Mouse (Mus musculus): Measurements from ENCODE around the gene Taar8c. TPM values are rescaled to one million over a fixed set of nuclear protein-coding genes. Genes with fewer than 3 reads are reported as not detected.
A peak's percentile ranks its signal among the peaks of the same experiment; 100 is the strongest.
"Not testable (repeated sequence)": the region's sequence is repeated elsewhere in the genome, so short reads cannot be mapped to it uniquely, and the experiment has no call there.

Taar8c gene
- polyA plus RNA-seq (2017; shearing (Covaris generic)), result not detected

- ATAC-seq, result not testable (repeated sequence)
Observed at GRCm38 (mm10) chr10:24101812-24102211, at the start of gene Taar8c. Gene Taar8c (minus strand): TSS chr10:24101912.

DNA sequence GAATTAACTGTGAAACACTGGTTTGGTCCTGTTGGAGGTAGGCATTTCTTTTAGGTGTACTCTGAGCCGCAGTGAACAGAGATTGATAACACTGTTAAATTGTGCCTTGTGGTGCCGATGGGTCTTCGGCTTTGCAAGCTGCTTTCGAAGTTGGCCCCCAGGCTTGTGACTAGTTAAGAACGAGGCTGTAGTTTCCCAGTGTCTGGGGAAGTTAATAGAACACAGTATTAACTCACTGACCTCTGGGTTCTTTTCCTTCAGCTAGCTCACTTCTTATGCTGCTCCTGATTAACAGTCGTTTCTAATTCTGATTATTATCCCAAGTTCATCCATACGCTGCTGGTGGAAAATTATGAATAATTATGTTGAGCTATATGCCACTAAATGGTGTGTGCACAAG lies 48.4 kb upstream of the Taar8c start:
- ATAC-seq, result no peak

- ATAC-seq, result peak; percentile 94
Observed at GRCm38 (mm10) chr10:24149135-24149781, 47.5 kb upstream of the Taar8c start, which contains the start of gene Stx7. Gene Stx7 (plus strand): TSS chr10:24149302.

- ATAC-seq, result no peak
Observed at GRCm38 (mm10) chr10:24142735-24143134, 41.0 kb upstream of the Taar8c start.

DNA sequence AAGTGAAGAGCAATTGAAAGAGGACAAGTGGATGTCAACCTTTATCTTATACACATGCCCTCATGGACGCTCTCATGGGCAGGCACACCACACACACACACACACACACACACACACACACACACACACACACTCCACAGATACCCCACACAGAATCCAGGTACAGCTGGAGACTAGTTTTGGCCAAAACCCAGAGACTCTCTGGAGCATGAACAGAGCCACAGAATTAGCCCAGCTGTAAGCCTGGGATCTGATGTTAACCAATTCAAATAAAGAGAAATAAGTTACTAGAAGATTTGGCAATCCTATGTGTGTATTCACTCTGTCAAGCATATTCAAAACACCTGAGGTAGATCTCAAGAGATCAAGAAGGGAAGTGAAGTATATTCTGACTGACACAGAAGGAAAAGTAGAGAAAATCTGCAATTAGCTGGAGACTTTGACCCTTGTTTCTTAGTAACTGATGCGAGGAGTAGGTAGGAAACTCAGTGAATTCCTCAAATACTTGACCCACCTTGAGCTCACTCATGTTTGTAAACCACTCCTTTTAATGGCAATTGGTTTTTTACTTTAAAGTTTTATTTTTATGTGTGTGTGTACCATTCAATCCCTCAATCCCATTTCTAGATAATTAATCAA lies 37.0 kb upstream of the Taar8c start:
- no peak for ATAC-seq

DNA sequence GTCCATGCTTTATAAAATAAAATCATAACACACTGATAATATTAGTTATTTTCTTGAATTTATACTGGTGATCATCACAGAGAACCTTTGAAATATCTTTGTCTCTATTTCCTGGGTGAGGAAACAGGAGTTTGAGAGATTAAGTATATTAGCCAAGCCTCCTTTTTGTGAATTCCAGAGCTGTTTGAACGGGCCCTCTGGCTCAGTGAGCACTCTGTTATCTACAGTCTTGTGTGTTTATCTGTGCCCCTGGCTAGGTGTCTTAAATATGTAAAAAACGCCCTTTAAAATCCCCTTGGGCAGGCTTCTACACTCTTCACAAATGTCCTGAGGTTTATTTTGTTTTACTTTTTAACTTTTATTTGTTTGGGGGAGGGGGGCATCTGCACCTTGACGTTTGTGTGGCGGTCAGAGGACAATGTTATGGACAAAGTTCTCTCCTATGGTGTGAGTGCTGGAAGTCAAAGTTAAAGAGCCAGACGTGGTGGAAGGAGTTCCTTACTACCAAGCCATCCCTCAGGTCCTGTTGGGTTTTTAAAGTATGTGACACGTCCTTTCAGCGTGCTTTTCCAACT lies 32.4 kb upstream of the Taar8c start:
- ATAC-seq, result no peak

DNA sequence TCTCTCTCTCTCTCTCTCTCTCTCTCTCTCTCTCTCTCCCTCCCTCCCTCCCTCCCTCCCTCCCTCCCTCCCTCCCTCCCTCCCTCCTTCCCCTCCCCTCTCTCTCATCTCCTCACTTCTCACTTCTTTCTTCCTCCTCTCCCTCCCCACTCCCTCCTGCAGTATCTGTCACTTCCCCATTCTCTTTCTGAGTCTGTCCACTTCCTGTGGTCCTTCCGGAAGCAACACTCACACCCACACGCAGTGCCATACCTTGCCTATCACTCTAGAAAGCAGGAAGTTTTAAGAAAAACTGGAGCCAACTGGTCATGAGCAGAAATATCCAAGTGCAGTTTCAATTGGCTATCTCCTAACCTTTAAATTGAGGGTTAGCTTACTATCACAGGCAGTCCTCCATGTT lies 31.4 kb upstream of the Taar8c start:
- no peak for ATAC-seq

DNA sequence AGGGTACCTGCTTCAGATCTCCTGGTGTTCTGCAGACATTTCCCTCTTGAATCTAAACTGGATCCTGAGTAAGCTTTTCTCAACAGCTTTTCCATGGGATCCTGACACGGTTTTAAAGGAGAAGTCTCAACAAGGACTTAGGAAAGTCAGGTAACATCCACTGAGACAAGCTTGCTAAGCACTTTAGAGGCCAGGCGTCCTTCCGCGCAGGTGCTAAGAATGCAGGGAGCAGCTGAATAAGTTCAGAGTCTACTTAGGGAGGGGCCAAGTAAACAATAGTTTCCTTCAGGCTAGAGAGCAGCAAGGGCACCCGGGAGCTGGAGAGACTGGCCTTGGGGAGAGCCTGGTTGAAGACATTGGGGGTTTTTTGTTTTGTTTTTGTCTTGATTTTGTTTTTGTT lies 30.6 kb upstream of the Taar8c start:
- no peak for ATAC-seq

GRCm38 (mm10) chr10:24131451-24132262 lies 29.9 kb upstream of the Taar8c start:
- ATAC-seq, result peak; percentile 94

DNA sequence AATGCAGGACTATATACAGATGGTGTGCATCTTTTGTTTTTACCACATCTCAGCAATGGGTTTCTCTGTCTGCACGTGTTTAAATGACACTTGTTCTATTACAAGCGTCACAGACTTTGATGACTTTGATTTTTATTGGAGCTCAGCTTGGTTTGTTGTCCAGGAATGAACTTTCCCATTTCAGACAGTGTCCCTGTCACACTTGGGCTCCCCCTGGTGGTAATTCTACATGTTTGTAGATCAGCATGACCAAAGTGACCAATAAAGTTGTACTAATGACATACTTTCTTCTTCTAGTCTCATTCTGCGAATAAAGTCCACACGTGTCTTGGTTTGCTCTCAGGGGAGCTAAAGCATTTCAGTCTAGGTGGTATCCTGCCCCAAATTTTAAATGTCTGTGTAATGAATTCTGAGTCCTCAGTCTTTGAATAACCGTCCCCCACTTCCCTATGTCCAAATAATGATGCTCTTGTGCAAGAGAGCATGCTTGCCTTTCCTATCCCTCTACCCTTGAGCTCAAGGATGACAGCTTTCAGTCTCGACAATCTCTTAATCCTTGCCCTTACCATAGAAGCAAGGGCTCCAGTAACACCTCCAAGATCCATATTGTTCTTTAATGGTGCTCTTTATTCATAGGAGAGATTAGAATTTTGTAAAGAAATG lies 9.5 kb upstream of the Taar8c start:
- no peak for ATAC-seq

DNA sequence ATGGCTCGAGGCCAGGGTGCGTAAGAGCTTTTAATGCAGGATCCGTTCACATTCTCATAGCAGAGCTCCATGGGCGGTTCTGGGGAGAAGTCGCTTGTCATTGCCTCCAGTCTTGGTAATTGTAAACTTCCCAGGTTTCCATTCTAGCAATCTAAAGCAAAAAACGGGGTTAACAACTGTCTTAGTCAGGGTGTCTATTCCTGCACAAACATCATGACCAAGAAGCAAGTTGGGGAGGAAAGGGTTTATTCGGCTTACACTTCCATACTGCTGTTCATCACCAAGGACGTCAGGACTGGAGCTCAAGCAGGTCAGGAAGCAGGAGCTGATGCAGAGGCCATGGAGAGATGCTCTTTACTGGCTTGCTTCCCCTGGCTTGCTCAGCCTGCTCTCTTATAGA lies 7.7 kb upstream of the Taar8c start, which contains the start of gene Taar9:
Gene Taar9 (minus strand): TSS at position 101 of the 400 bp plus-strand sequence.
- ATAC-seq, result not testable (repeated sequence)

DNA sequence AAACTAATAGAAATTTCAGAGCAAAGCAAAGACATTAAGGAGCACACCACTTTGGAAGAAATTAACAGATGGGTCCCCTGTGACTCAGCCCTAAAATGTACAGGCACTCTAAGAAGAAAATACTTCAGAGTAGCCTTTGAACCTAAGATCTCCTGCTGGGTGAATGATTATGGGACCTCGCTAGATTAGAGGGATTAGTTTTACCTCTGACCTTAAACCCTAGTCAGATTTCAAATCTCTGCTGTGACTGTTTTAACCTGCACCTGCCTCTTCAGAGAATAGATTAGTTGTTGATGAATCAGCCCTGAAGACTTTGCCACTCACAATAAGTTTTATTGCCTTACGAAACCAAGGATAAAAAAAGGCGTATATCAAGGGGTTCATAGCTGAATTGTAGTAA lies 6.5 kb upstream of the Taar8c start:
- no peak for ATAC-seq

- no peak for ATAC-seq
Observed at GRCm38 (mm10) chr10:24107747-24108146, 6.0 kb upstream of the Taar8c start.

DNA sequence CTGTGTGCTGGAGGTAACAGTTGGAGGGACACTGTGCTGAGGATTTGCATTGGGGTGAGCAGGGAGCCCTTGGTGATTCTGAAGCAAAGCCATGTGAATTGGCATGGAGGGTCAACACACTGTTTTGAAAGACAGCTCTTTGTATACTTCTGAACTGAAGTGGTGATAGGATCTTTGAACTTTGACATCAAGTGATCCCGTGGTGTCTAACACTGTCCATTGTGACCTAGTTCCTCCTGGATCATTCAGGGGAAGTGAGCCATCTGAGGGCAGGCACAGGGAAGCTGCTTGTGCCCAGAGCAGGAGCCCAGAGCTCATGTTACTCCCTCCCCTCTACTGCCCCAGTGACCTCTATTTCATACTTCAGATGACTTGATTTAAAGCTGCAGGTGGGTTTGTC lies 1.6 kb upstream of the Taar8c start:
- ATAC-seq, result not testable (repeated sequence)

GRCm38 (mm10) chr10:24097010-24097409 lies 4.7 kb downstream of the Taar8c start:
- not testable (repeated sequence) for ATAC-seq

DNA sequence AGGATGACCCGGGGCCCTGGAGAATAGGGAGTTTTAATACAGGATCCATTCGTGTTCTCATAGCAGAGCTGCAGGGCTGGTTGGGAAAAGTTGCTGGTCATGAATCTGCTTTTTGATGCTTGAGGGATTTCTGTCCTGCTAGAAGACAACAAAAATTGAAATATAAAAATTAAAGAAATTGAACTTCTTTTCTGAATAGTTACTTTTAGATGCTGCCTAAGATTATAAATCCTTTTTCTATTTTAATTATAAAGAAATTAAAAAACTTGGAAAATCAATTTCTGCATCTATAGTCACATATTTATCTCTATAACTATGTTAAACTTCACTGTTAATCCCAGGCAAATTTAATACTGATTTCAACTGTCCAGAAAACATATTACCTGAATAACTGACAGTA lies 9.5 kb downstream of the Taar8c start, which contains the start of gene Taar8b:
Gene Taar8b (minus strand): TSS at position 101 of the 400 bp plus-strand sequence.
- no peak for ATAC-seq

DNA sequence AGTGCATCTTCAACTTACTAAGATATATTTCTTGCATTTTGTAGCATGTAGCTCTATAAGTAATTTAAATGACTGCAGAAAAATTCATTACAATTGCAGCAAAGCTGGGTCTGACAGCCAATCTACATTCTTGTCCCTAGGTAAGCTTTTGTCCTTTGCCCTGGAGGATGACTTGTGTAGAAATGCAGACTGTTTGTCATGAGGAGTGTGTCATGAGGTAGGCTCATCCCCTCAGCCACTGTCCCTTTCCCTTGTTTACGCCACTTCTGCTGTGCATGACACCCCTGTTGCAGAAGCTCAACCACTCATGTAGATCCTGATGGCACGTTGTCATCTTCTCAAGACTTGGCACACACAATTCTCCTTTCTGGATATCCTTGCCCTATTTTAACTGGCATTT lies 14.5 kb downstream of the Taar8c start:
- no peak for ATAC-seq

DNA sequence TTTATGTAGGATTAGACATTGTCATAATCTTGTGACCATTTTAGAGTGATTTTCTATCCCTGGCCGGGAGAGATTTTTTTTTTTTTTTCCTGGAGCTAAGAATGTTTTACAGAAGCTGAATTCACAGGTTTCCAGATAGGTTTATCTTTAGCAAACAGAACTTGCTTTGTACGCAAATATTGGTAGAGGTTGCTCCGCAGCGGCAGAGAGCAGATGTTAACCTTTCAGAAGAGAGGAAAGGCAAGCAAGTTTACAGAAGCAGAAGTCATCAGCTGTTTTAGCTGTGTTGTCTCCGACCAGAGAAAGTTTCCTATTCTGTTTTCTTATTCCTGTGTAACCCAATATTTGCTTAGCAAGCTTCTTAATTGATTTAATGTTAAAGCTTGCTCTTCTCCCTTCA lies 15.2 kb downstream of the Taar8c start:
- no peak for ATAC-seq

DNA sequence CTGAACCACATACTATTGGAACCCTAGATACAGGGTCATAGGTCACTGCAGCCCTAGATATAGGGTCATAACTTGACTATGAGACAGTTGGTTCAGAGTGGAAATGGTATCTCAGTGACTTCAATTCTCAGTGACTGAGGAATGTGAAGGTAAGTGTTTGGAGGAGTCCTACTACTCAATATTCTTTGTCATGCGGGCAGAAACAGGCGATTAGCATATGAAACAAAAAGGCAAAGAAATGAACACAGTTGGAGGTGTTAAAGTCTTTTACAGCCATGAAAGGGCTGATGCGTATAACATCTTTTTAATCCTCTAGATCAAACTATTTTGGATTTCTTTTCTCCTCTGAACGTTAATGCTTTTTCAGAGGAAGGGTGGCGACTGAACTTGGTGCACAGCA lies 15.8 kb downstream of the Taar8c start:
- ATAC-seq, result no peak

DNA sequence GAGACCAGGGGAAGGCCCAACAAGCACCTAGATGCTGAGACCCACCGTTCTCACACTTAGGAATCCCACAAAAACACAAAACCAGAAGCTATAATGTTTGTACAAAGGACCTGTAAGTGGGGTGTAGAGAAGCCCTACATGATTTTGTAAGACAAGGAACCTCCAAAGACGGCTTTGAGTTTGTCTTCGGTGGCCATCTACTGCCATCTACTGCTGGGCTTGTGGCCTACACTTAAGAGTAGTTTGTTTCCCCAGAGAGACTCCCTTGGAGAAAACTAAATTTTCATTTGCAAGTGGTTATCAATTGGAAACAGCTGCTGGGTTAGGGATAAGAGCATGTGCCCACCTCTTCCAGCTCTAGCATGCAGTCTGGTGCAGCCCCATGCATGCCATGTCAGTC lies 21.5 kb downstream of the Taar8c start:
- no peak for ATAC-seq

GRCm38 (mm10) chr10:24076200-24076599 lies 25.5 kb downstream of the Taar8c start, which contains the start of gene Taar8a:
Gene Taar8a (plus strand): TSS chr10:24076500.
- ATAC-seq, result not testable (repeated sequence)

- not testable (repeated sequence) for ATAC-seq
Observed at GRCm38 (mm10) chr10:24074751-24075150, 27.0 kb downstream of the Taar8c start.

Measured in CD4-positive, CD25-positive, alpha-beta regulatory T cell, adult 4 months (primary cell).